Mouse (Mus musculus): ENCODE results near the gene Gm10964. TPM values are rescaled to one million over a fixed set of nuclear protein-coding genes. Genes with fewer than 3 reads are reported as not detected.
"Not testable (repeated sequence)": the region's sequence is repeated elsewhere in the genome, so short reads cannot be mapped to it uniquely, and the experiment has no call there.

Gm10964 gene
- polyA plus RNA-seq, 1 experiment from 2014 or later, result not detected

- H3K27me3 ChIP-seq, result no peaks in the 10 kb centered on the region
- ATAC-seq (ENCODE audit: low read depth) (no peak), DNase-seq (no peak)
- WGBS (ENCODE audit: insufficient replicate concordance), result 52% methylated on average over 4 of the region's 4 CpGs
- no peak overlapping the region for H3K4me2 ChIP-seq
- peak overlapping the region; percentile 9 for H3K27ac ChIP-seq
- no peaks in the 10 kb centered on the region for H3K9me3 ChIP-seq (replicated peaks)
- H3K4me1 ChIP-seq (replicated peaks), result peaks cover 95% of the 10 kb centered on the region
- H3K36me3 ChIP-seq, result peaks cover 19% of the 10 kb centered on the region
- no peak overlapping the region for H3K4me3 ChIP-seq (replicated peaks)
- H3K9ac ChIP-seq, result peak overlapping the region; percentile 39; the same call in 1 of the 2 replicates
Measured at GRCm38 (mm10) chr3:103782844-103783609, 43.9 kb downstream of the Gm10964 start.

DNA sequence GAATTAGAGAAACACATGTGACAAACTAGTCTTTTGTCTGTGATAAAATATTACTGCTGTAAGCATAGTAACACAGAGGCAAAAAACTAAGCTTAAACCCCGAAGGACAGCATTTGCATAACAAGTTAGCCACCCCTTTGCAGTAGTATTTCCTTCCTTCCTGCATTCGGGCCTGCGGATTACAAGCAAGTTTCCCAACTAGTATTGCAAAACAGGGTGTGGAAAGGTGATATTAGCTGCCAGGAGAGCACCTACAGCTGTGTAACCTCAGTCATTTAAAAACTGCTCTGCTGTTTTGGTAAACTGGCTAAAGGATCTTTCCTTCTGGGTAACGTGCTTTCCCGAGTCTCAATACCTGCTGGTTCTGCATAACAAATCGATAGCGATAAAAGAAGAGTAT lies 48.1 kb downstream of the Gm10964 start:
- peaks cover 79% of the 10 kb centered on the region for H3K4me1 ChIP-seq (replicated peaks)
- H3K27ac ChIP-seq, result peak overlapping the region; percentile 54
- DNase-seq (no peak), ATAC-seq (ENCODE audit: low read depth) (no peak)
- no peak overlapping the region for H3K9ac ChIP-seq
- WGBS (ENCODE audit: insufficient replicate concordance), result 42% methylated on average over 7 of the region's 7 CpGs
- H3K4me2 ChIP-seq, result peak overlapping the region; percentile 76
- H3K27me3 ChIP-seq, result no peaks in the 10 kb centered on the region
- H3K4me3 ChIP-seq (replicated peaks), result 0 out of 2 replicates have a peak overlapping the region, but pooled peaks have one; percentile 7
- peaks cover 15% of the 10 kb centered on the region for H3K36me3 ChIP-seq
- H3K9me3 ChIP-seq (replicated peaks), result no peaks in the 10 kb centered on the region

GRCm38 (mm10) chr3:103789096-103789495 lies 49.9 kb downstream of the Gm10964 start:
- peak overlapping the region; percentile 96 for H3K27ac ChIP-seq
- H3K27me3 ChIP-seq, result no peaks in the 10 kb centered on the region
- H3K9ac ChIP-seq, result peak overlapping the region; percentile 100

DNA sequence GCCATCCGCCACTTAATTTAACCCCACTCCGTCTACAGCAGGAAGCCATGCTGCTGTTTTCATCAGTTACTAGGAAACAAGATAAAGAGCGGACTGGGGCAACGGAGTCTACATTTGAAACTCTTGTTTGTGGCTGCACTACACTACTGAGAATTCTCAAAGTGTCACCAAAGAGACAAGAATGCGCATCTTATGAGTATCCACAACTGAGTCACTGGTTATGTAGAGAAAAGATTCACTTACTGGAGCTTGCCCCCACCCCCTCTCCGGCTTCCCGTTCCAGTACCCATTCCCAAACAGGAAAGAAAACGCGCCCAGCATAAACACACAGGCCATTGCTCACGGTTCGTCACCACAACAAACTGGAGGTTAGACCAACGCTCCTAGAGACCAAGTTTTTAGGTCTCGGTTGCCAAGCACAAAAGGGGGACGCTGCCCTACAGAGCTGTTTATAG lies 50.8 kb downstream of the Gm10964 start:
- H3K27me3 ChIP-seq, result no peaks in the 10 kb centered on the region
- peak overlapping the region; percentile 96 for H3K27ac ChIP-seq
- WGBS (ENCODE audit: insufficient replicate concordance), result under 1% methylated on average over 14 of the region's 14 CpGs
- peak overlapping the region; percentile 99 for H3K4me3 ChIP-seq (replicated peaks)
- peak; percentile 49 for DNase-seq
- H3K4me2 ChIP-seq, result peak overlapping the region; percentile 76
- ATAC-seq (ENCODE audit: low read depth), result peak; percentile 19; the same call in 1 of the 2 replicates
- H3K9ac ChIP-seq, result peak overlapping the region; percentile 100
- no peaks in the 10 kb centered on the region for H3K9me3 ChIP-seq (replicated peaks)
- H3K36me3 ChIP-seq, result peaks cover 6% of the 10 kb centered on the region
- peaks cover 76% of the 10 kb centered on the region for H3K4me1 ChIP-seq (replicated peaks)

More at GRCm38 (mm10) chr3:103789096-103789495, 49.9 kb downstream of the Gm10964 start:
- Histone ChIP-seq H3K36me3 (peaks cover 7% of the 10 kb centered on the region), H3K9me3 (replicated peaks) (no peaks in the 10 kb centered on the region), H3K4me1 (replicated peaks) (peaks cover 77% of the 10 kb centered on the region), H3K4me3 (replicated peaks) (peak overlapping the region; percentile 99), H3K4me2 (peak overlapping the region; percentile 76)
- 73% methylated on average over 7 of the region's 7 CpGs for WGBS (ENCODE audit: insufficient replicate concordance)
- DNase-seq (no peak), ATAC-seq (ENCODE audit: low read depth) (no peak)

DNA sequence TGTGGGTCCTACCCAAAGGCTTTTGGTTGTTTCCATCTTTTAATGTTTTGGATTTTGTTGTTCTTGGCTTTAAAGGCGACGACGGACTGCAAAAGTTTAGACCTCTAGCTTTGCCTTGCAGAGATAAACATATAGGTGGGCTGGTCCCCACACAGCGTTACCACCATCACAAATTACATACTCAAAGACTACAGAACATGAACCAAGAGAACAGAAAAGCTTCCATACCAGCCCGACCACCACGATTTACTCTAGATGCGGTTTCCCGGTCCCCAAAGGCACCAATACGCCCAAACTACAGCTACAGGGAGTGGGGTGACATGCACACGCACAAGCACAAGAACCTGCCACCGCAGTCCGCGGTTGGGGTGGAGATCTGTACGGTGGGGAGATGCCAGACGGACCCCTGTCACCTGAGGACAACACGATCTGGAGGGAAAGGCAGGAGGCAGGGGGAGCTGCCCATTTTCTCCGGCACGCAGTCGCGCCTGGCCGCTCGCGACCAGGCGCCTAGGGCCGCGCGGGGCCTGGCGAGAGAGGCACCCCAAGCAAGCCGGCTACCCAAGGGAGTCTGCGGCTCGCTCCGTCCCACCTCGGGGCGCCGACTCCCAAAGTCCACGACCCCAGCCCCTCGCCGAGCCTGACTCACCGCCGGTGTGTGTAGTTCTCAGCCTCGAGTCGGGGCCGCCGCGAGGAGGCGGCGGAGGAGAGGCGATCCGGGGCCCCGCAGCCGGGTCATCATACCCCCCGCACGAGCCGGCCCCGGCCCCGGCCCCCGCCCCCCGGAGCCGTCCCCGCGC lies 51.4 kb downstream of the Gm10964 start:
- no peak for DNase-seq
- no peaks in the 10 kb centered on the region for H3K9me3 ChIP-seq (replicated peaks)

DNA sequence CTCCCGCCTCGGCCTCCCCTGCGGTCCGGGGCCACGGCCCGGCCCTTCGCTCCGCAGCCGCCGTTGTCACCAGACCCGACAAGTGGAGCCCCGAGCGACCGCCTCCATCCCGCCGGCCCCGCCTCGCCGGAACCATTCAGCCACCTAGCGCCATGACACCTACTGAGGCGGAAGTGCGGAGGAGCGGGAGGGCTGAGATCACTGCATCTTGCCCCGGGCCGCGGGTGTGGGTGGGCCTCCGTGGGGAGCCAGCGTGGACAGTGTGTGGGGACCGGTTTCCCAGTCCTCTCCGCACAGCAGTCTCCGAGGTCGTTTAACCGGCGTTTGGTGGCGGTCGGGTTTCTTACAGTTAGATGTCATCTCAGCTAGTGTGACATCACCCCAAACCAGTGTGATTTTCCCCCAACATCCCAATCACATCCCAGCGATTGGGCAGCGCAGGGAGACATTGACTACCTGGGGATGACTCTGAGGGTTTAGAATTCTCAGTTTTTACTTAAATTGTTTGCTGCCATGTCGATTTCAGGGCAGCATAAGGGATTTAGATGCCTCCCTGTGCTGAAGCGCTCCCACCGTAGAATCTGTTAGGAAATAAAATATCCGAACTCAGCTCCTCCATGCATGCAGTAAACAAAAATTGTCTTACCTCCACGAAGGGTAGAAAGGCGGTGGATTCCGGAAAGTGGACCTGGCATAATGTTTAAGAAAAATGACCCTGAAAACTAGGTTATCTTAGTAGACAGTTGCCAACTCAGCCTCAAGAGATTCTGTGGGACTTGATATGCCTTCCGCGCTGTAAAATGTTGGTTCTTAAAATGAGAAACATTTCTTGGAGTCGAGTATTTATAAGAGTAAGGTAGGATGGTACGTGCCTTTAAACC lies 52.3 kb downstream of the Gm10964 start, which contains the start of gene Hipk1:
TSS of gene Hipk1 (minus strand) at position 334 of the 881 bp plus-strand sequence.
- Histone ChIP-seq H3K9me3 (replicated peaks) (no peaks in the 10 kb centered on the region), H3K9ac (peak within 1 kb of the TSS; percentile 100), H3K36me3 (peaks cover 4% of the 10 kb centered on the region), H3K27ac (peak within 1 kb of the TSS; percentile 96), H3K4me2 (peak within 1 kb of the TSS; percentile 76), H3K4me3 (replicated peaks) (peak within 1 kb of the TSS; percentile 99), H3K4me1 (replicated peaks) (peaks cover 75% of the 10 kb centered on the region), H3K27me3 (no peaks in the 10 kb centered on the region)
- 7% methylated on average over 49 of the region's 49 CpGs for WGBS (ENCODE audit: insufficient replicate concordance)
- ATAC-seq (ENCODE audit: low read depth) (peak; percentile 90), DNase-seq (peak; percentile 90)

More for the DNA sequence above, 51.4 kb downstream of the Gm10964 start:
- ATAC-seq (ENCODE audit: low read depth), result peak; percentile 58
- Histone ChIP-seq H3K9ac (peak overlapping the region; percentile 100), H3K36me3 (peaks cover 6% of the 10 kb centered on the region), H3K27me3 (no peaks in the 10 kb centered on the region), H3K4me1 (replicated peaks) (peaks cover 73% of the 10 kb centered on the region), H3K27ac (peak overlapping the region; percentile 96), H3K4me3 (replicated peaks) (peak overlapping the region; percentile 99), H3K4me2 (peak overlapping the region; percentile 76)
- WGBS (ENCODE audit: insufficient replicate concordance), result under 1% methylated on average over 37 of the region's 61 CpGs

DNA sequence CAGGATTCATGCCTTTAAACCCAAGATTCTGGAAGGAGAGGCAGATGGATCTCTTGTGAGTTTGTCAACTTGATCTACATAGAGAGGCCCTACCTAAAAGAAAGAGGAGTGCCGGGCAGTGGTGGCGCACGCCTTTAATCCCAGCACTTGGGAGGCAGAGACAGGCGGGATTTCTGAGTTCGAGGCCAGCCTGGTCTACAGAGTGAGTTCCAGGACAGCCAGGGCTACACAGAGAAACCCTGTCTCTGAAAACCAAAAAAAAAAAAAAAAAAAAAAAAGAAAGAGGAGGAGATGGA lies 52.9 kb downstream of the Gm10964 start:
- Histone ChIP-seq H3K4me1 (replicated peaks) (peaks cover 75% of the 10 kb centered on the region), H3K27ac (peak overlapping the region; percentile 96), H3K9ac (peak overlapping the region; percentile 100; the same call in 1 of the 2 replicates), H3K4me3 (replicated peaks) (peak overlapping the region; percentile 99), H3K4me2 (peak overlapping the region; percentile 76)
- not testable (repeated sequence) for ATAC-seq (ENCODE audit: low read depth); H3K36me3 ChIP-seq; H3K9me3 ChIP-seq (replicated peaks); DNase-seq; H3K27me3 ChIP-seq
- 53% methylated on average over 5 of the region's 5 CpGs for WGBS (ENCODE audit: insufficient replicate concordance)

GRCm38 (mm10) chr3:103792566-103792965 lies 53.4 kb downstream of the Gm10964 start:
- Histone ChIP-seq H3K27me3 (no peaks in the 10 kb centered on the region), H3K27ac (peak overlapping the region; percentile 96), H3K9me3 (replicated peaks) (no peaks in the 10 kb centered on the region), H3K36me3 (0 out of 2 replicates have a peak, but pooled peaks cover 2% of the 10 kb centered on the region), H3K4me1 (replicated peaks) (peaks cover 72% of the 10 kb centered on the region), H3K9ac (peak overlapping the region; percentile 100), H3K4me3 (replicated peaks) (no peak overlapping the region), H3K4me2 (peak overlapping the region; percentile 76)
- no peak for ATAC-seq (ENCODE audit: low read depth)
- 74% methylated on average over 1 of the region's 1 CpGs for WGBS (ENCODE audit: insufficient replicate concordance)
- DNase-seq, result no peak

All from liver, embryonic 13.5 days (tissue).